Mouse (Mus musculus): ENCODE measurements at regions not wholly inside any gene's neighbourhood (a gene's known extent, or its start where the extent isn't known, plus 50 kb on each side); places are given as distances from the start of the nearest gene placed in this dataset.
A peak's percentile ranks its signal among the peaks of the same experiment; 100 is the strongest.

DNA sequence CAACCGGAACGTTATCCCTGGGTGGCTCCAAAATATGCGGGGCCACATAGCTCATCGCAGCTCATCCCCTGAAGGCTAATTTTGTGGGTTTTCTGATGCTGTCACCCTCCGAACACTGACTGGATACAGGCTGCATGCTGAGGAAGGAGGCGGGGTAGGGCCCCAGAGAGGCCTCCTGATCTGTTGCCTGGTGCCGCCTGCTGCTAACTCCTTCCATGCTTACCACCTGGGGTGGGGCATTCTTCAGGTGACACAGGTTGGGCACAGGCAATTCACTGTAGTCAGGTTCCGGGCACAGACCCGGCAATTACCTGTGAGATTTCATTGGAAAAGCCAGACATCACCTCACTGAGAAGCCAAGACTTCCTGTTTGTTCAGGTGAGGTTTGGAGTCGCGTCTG lies 213.4 kb upstream of the Kazn start:
- DNase-seq = no peak

DNA sequence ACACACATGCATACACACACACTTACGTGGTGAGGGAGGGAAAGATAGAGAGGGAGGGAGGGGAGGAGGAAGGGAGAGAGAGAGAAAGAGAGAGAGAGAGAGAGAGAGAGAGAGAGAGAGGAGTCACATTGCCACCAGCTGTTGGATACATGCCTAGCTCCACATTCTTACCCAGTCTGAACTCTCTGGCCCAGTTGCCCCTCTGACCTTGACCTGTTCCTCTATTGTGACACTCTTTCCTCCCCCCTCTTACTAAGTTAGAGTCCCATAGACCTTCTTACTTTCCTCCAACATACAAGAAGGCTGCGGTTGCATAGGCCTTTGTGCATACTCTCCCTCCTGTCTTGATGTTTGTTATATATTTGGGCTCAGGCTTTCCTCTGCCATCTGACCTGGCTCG lies 211.7 kb upstream of the Kazn start:
- no peak for DNase-seq

DNA sequence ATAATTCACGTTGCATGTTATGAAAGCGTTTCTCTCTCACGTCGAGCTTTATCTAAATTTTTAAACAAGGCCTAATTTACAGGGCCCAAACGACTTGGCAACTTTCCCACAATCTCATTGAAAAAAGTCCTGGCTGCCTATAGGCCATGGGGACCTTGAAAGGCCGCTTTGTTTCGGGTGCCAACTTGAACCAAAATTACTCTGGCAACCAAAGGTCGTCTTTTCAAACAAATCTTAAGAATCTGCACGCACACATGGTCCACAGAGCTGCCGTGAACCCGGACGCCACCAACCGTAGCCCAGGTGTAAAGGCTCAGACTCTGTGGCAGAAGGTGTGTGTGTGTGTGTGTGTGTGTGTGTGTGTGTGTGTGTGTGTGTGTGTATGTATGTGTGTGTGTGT lies 210.5 kb upstream of the Kazn start:
- DNase-seq = no peak

DNA sequence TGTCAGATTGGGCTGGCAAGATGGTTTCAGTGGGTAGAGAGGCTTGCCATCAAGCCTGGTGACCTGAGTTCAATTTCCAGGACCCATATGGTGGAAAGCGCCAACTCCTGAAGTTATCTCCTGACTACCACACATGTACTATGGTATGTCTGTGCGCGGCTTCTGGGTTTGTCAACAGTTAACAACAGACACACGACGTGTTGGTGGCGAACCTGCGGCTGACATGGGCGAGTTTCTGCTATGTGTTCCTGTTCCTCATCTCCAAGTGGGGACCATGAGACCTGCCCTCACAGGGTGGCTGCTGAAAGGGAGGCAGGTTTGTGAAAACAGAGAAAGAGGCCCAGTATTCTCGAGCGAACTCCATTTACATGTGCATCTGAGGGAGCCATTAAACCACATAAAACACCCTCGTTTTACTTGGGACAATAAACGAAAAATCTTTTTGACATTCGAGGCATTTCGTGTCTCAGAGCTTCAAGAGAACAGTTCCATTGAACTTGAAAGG lies 210.0 kb upstream of the Kazn start:
- DNase-seq = no peak

DNA sequence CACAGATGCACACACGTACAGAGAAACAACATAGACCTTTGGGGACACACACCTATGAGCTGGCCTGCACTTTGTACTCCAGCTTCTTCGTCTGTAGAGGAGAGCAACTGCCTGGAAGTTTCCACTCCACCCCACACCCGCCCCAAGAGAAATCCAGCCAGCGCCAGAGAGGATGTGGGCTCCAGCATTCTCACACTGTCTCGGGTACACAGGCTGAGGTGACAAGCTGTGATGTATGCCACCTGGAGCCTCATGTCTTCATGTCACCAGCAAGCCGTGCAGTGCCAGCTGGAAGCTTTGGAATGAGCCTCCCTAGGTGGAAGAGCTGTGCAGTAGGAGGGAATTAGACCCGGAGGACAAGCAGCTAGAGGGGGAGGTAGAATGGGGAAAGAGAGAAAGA lies 208.3 kb upstream of the Kazn start:
- no peak for DNase-seq

DNA sequence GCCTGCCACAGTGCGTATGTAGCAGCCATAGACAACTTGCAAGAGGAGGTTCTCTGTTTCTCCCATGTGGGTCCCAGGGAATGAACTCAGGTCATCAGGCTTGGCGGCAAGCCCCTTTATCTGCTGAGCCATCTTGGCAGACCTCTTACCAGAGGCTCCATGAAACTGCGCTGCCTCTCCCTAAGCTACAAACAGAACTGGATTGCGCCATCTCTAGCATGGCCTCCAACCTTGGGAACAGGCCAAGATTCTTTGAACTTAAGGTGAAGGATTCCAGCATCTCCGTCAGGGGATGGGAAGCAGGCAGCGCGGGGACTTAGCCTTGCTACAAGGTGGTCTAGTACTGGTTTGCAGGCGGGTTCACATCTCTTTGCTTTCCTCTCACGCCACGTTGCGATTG lies 201.8 kb upstream of the Kazn start:
- DNase-seq = no peak

DNA sequence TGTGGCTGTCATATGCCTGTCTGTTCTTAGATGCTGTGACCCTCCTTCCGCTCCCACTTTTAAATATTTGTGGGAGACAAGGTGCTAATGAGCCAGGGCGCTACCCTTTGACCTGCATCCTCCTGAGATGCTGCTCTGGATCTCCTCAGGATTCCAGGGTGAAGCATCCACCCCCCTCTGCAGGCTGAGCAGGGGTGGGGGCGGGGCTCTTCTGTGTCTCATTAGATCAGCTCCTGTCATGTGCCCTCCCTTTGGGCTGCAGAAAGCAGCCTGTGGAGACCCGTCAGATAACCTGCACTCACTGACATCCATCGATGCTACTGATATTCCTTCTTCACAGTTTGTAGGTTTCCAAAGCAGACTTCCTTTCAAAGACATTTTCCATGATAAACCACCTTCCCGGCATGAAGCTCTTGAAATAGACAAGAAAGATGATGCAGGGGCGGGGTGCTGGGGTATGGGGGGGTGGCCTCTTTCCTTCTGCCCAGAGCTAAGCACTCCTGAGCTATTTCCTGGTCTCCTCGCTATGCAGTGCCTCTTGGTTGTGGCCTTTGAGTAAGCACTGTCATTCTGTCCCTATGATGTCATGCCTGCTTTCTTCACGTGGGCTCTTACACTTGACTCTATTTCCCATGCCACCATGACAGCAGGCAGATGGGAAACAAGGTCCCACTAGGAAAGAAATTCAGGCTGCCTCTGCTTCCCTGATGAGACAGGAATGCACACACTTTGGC lies 200.4 kb upstream of the Kazn start:
- DNase-seq = no peak

DNA sequence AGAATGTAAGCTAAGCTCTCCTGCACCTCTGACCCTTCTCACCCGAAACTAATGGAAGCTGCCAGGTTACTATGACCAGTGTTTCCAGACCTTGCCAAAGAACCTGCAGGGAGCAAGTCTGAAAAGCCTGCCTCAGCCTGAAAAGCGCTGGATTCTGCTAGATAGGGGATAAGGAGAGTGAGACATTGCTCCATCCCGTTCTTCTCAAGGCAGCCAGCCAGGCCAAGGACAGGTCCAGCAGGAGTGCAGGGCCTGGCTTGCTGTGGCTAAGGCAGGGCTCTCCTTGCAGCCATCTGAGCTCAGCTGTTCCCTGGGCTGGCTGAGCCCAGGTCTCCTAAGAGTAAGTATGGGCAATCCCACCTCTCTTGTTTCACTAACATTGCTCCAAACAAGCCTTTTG lies 185.4 kb upstream of the Kazn start:
- DNase-seq = no peak

DNA sequence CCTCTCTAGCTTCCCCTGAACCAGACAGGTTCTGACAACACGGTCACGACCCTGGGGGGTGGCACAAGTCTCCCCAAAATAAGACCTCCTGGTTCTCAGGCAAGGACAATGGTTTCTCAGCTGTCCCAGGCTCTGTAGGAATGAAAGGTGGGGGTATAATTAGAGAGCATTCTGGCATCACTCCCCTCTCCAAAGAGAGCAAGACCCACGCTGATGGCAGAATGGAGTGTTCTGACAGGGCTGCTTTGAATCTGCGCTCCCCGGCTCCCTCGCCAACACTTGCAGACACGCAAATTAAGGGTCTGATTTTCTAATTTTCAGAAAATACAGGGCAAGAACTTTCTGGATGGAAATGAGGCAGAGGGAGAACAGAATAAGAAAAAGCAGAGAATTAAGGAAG lies 181.2 kb upstream of the Kazn start:
- DNase-seq = no peak

DNA sequence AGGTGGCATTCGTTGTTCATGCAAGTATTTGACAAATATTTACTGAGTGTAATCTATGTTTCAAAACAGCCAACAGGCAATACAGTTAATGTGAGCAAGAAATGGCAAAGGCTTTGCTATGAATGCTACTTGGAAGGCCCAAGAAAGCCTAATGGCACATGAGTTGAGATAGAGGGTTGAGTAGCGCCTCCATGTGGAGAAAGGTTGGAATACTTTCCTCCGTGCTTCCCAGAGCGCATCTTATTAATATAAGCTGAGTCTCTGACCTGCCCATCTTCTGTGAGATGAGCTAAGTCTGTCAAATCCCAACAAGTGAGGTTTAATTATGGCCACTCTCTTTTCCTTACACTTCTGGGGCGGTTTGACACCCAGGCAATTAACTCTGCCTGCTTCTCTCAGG lies 175.7 kb upstream of the Kazn start:
- no peak for DNase-seq

DNA sequence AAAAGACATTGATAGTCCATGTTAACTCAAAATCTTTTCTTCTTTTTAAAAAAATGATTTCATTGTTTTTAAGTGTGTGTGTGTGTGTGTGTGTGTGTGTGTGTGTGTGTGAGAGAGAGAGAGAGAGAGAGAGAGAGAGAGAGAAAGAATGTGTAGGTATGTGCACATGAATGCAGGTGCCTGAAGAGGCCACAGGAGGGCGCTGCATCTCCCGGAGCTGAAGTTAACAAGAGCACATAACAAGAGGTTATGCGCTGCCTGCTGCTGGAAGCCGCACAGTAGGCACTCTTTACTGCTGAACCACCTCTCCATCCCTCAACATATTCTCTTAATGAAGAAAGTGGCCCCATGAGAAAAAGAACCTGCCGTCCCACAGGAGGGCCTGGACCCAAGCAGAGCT lies 172.6 kb upstream of the Kazn start:
- no peak for DNase-seq

DNA sequence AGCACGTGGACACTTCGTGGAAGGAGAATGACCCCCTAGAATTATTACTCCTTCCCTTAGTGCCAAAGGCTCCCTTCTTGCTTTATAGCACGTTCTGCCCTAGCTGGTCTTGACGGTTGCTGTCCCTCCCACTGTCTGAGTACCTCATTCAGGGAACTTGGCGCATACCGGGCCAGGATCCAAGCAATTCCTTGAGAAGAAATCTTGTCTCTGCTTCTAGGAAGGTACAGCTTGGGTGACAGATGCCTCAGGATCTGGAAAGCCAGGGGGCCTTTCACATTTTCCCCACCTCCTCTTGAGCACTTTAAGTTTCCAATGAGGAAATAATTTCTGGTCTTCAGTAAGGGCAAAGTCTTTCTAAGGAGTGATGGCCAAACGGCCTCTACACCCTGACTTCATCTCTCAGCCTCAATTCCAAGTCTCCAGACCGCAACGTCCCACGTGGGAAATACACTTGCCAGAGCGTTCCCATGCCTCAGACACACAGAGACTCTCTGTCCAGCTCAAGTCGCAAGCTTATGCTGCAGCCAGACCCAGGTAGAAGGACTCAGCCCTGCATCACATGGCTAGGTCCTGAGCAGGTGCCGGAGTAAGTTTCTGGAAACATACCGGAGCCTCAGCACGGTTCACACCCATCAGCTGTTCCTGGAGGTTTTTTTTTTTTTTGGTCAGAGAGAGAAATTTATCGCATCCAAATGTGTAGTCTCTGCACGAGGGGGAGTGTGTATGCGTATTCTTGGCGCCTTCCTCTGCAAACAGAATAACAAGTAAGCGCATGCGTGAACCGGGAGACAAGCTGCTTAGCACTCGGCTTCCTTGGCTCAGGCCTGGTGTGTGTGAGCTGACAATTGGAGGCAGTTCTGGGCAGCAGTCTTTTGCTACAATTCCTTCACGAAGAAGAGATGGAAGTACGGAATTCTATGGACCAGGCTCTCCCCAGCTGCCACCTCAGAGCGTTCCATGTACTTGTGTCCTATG lies 171.7 kb upstream of the Kazn start:
- no peak for DNase-seq

DNA sequence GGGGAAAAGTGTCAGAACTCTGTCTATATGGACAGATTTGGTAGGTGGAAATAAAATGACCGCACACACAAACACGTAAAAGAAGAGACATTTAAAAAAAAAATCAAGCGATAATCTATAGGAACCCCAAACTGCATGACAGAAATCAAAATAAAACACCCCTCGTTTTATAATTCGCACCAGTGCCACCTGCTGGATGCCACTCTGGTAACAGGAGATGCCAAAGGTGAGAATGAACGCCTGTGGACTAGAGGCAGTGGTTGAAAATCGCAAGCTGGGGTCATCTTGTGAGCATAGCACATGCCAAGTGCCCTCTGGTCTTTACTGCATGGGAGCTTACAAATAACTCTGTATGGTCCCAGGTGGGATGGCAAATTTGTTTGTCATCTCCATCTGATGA lies 158.7 kb upstream of the Kazn start:
- DNase-seq = no peak

DNA sequence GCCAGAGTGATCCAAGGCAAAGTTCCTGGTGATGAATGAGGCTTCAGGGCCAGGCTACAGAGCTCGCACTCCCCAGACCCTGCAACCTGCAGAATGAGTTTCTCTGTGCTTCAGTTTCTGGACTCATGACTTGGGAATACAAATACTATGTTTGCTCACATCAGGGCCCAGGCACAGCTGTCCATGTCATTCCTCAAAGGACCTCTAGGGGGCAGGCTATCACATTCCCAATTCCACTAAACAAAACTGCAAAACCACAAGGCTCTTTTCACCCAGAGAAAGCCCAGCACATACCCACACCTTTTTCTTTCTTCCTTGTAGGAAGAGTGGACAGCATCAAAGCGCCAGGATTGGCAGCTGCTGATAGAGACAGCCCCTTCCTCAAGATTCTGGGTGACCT lies 153.7 kb upstream of the Kazn start:
- DNase-seq = peak; percentile 46

DNA sequence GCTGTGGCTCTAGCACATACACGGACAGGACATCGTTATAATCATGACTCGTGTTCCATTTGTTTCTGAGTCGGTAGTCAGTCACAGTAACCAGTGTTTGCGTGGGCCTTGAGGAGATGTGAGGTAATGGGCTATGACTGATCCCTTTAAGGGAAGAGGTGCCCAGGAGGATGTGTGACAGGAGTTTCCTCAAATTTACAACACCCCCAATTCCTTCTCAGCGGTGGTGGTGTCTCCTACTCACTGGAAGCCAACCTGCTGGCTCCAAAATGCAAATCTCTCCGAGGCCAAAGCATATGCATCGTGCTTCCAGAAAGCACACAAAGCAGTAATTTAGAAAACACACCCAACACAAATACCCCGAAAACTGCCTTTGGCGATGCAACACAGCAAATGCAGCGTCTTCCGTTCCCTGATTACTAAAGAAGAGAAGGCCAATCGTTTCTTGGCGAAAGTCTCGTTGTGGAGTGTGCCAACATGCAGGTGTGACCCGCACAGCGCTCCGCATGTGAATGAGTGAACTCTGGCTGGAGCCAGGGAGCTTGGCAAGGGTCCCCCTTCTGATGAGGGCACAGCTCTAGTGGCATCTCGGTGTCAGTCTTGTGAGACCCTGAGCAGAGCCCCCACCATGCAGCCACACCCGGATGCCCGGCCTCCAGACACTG lies 151.5 kb upstream of the Kazn start:
- no peak for DNase-seq

DNA sequence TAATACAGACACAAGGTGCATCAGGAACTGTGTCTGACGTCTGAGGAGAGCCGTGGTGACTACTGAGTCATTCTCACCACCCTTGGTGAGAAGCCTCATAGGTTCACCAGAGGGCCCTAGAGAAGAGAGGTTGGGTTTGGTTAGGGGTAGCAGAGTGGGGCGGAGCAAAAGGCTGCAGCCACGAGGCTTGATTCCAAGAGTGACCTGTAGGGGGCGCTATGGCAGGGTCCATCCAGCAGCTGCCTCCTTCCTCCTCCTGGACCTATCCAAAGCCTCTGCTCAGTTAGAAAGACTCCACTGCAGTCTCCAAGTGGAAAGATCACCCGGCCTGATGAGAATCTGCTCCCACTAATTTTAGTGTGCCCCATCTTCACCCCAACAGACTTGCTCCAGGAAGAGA lies 149.3 kb upstream of the Kazn start:
- DNase-seq = no peak

DNA sequence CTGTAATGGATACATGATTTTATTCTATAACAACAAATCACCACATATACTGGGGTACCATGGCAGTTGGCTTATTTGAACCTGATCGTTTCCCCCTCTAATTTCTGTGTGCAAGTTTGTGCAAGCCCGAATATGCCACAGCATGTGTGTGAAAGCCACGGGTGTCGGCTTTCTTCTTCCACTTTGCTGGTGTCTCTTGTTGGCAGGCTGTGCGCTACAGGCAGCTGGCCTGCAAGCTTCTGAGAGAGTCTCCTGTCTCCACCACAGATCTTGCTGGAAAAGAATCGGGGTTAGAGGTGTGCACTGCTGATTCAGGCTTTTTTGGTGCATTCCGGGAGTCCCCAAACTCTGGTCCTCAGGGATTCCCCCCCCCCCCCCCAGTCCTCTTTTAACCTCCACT lies 142.0 kb upstream of the Kazn start:
- DNase-seq = no peak

DNA sequence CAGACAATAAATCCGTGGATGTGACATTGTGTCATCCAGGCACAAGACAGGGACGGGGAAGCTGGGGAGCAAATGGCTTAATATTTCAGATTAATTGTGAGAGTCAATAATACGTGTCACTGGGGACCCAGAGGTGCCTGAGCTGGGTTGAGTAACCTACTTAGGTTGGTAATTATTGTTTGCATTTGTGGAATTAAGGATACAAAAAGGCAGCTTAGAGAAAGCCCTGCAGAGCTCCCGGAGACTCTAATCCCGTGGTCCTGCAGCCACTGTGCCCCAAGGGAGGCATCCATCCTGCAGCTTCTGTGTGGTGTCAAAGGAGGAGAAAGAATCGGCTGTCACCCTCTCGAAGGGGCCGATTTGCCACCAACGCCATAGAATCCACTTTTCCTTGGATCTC lies 139.3 kb upstream of the Kazn start:
- DNase-seq = no peak

DNA sequence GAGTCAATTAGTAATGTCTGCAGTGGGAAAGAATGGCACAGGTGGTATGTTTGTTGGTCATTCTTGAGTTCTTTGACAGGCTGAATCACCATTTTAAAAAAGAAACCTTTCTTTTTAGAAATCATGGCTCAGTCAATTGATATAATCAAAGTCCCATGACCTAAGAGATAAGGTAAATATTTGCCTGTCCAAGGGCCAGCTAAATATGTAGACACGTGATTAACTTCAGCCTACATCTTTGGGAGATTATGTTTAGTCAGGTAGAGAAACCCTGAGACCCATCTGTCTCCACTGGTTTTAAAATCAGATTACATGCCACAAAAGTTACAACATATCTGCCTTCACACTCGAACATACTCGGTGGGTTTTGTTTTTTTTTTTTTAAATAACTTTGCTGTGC lies 128.6 kb upstream of the Kazn start:
- DNase-seq = no peak

DNA sequence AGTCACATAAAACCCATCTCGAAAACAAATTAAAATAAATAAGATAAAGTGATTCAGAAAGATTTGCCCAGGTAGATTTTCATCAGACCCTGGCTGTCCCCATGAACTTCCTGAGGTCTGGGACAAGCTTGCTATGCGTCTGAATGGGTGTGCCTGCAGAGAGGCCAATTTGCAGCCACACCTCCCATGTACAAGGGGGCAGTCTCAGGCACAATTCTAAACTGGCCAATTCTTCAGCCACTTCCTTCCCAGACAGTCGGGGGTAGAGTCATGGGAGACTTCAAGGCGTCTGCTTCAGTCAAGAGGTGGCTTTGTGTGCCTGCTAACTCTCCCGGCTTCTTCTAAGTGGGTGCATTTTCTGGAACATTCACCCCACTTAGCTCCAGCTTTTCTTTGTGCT lies 122.9 kb upstream of the Kazn start:
- no peak for DNase-seq

DNA sequence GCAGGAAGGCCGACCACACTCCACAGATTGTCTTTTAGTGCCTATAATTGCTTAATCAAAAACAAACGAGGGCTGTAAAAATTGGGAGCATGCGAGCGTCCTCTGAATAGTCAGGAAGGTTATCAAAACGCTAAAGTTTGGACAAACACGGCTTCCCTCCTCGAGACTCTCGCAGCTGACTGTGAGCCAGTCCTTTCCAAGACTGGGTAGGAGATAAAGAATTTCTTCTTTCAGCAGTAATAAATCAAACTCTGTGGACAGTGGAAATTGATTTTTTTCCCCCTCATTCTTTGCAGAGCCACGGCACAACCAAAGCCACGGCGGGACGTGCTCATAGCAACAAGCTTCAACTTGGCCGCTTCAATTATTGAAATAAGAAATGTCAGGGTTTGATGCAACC lies 119.7 kb upstream of the Kazn start:
- DNase-seq = no peak

DNA sequence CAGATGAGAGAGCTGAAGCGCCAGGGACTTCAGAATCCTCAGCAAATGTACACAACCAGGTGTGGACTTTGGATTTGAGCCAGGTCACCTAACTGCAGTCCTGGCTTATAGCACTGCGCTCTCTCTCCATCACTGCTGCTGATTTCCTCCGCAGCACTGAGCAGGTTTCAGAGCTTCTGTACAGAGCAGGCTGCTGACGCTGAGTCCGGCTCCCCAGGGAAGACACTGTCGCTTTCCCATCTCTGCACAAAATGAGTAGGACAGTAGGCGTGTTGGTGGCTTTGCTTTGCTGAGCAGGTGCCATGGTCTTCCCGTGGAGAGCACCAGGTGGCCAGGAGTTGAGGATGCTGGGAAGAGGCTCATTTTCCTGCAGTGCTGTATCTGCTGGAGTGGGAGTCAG lies 116.2 kb upstream of the Kazn start:
- no peak for DNase-seq

DNA sequence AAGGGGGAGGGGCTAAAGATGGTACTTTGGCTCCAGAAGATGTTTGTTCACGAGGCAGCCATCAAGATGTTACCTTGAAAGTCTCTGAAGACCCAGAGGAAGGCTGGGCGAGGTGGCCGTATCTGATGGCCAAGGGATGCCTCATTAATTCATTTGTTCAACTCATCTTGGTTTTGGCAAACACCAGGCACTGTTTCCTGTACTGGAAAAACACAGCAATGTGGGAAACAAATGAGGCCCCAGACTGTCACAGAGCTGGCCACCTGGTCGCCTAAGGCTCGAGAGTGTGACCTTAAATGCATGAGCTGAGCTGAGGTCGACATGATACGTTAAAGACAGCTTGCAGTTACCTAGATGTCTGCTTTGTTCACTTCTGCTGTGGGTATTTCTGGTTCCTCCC lies 114.3 kb upstream of the Kazn start:
- DNase-seq = no peak

DNA sequence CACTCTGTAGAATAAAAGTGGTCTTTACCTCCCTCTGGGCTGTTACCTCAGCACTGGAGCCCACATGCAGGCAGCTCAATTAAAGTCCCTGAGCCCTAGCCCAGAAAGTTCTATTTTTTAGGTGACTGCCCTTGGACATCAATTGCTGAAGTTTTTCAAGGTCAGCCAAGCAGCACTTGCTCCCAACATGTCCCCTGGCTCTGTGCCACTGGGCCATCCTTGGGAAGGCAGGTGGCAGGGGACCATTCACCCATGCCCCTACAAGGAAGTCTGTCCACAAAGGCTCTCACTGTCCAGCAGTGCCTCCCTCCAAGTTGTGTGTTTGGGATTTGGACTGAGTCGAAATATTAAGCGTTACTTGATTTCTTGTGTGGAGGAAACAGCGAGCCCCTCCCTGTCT lies 112.6 kb upstream of the Kazn start:
- DNase-seq = no peak
